Mouse (Mus musculus) NIH3T3 (cell line): ENCODE measurements at regions not wholly inside any gene's neighbourhood (a gene's known extent, or its start where the extent isn't known, plus 50 kb on each side); places are given as distances from the start of the nearest gene placed in this dataset.

Source experiments
- DNase-seq: peaks from one replicate; pipeline ENCODE4 v3.0.0-alpha.2; 2012; ENCODE audit warnings: low read depth

GRCm38 (mm10) chr5:64401737-64402136, 245.6 kb downstream of the Tbc1d1 start:
- no peak for DNase-seq

GRCm38 (mm10) chr5:64403077-64403981, 247.2 kb downstream of the Tbc1d1 start:
- no peak for DNase-seq

- DNase-seq, result no peak
Measured at GRCm38 (mm10) chr5:64403982-64404345, 247.9 kb downstream of the Tbc1d1 start.

DNA sequence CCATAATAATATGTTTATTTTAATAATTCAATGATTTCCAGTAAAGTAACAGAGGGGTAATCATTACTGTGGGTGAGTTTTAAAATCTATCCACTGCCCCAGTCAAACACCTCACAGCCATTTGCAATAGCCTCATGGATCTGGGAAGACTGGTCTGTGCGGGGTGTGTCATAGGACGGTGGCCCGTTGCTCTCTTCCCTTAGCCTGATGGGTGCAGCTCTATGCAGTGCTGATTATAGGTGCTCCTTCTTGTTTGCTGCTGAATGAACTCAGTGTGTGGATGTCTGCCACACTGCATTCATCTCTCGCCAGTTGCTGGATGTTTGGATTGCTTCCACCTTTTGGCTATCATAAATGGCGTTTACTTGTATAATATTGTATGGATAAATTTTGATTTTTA, 248.4 kb downstream of the Tbc1d1 start:
- no peak for DNase-seq

DNA sequence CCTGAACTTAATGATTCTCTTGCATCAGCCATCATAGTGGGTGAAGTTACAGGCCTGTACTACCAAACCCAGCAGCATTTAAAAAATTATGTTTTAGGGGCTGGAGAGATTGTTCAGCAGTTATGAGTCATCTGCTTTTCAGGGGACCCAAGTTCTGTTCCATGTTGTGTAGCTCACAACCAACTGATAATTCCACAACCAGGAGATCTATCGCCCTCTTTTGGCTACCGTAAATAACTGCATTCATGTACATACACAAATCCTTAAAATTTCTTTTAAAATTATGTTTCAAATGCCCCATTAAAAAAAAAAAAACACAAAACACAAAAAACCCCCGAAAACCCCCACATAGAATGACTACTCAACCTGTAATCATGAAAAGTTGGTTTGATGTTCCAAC, 252.8 kb downstream of the Tbc1d1 start:
- DNase-seq, result no peak

- no peak for DNase-seq
Measured at GRCm38 (mm10) chr5:64410621-64411020, 254.5 kb downstream of the Tbc1d1 start.

DNA sequence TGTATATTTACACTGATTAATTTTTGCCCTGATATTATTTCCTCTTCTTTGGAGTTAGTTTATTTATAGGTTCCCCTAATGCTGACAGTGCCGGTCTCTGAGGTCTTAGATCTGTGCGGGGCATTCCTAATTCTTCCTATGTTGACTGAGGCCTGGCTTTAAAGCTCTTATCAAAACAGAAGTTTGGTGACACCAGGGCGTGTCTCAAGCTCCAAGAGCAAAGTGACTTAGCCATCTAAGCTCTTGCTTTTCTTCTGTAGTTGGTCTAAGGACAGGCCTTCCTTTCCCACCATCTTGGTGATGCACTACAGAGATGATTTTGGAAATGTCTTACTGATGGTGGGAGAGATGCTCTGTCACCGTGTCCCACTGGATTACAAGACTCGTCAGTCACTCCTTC, 258.4 kb downstream of the Tbc1d1 start:
- no peak for DNase-seq

DNA sequence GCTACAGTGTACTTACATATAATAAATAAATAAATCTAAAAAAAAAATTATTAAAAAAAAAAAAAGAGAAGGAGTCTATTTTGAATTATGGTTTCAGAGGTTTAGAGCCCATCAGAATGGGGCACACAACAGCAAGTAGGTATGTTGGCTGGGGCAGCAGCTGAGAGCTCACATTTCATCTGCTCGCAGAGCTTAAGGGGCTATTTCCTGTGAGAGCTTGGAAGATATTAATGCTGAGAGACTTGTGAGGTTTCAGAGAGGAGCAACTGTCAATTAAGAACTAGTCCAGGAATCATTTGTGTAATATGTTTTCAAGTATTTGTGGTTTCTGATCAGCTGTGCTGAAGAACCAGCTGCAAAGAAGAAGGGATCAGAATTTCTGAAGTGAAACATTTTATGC, 263.3 kb downstream of the Tbc1d1 start:
- no peak for DNase-seq

DNA sequence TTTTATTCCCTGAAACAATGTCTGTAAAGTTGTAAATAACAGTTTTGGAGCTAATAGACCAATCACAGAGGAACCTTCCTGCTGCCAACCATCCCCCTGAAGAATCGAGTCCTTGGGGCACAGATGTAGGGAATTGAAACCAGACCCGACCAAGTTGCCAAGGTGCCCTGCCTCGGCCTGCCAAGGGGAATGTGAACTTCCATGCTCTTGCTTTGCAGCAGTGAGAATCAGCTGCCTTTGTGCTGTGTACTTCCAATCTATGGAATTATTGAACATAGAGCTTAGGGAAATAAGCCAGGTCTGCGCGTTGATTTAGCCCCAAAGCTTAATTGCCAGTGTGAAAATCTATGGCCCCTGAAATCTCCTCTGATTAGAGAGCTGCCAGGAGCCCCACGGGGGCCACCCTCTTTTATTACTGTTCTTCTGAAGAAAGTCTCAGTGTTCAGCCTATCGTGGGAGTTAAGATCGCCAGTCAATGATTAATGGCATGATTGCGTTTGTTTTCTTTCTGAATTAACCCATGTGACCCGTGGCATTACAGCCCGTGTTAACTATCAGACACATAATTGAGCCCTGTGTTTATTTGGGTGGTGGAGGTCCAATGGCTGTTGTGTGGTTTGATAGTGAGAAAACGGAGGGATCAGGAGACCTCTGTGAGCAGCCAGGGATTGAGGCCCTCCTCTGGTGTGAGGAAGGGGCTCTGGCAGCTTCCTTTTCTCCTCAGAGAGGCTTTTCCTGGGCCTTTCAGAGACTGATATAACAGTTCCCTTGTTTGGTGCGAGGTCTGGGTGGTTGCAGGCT, 266.9 kb downstream of the Tbc1d1 start:
- DNase-seq, result peak; percentile 33

- DNase-seq, result no peak
Measured at GRCm38 (mm10) chr5:64428822-64429221, 272.7 kb downstream of the Tbc1d1 start.

DNA sequence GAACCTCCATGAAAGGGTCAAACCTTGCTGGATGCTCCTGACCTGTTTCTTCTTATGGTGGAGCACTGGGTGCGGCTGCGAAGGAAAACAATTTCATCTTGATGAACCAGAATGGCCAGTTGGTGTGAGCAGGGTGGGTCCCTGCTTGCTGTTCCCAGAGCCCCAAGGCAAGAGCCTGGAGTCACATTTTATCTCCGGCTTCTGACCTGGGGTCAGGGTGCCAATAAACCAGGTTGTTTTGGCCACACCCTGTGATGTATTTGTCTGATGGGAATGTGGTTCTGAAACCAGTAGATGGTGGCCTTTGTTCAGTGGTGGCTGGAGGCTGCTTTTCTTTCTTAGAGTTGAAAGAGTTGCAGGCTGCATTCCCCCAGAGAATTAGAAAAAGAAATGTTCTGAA, 274.4 kb downstream of the Tbc1d1 start:
- DNase-seq, result no peak

GRCm38 (mm10) chr5:64431624-64432023, 275.5 kb downstream of the Tbc1d1 start:
- DNase-seq, result no peak

DNA sequence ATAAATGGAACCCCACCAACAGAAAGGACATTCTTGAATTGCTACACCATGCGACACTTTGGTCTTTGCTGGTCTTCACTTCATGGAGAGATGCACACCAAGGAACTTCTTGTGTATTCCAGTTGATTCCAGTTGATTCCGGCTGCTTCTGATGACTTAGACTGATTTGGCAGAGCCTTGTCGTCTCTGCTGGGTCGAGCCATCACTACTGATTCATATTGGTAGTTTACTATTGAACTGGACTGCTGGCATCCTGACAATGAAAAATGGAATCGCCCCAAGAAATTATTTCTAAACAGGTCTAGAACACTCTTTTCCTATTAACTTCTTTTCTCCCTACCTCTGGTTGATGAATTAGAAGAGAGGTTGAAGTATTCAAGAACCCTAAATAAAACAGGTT, 277.7 kb downstream of the Tbc1d1 start:
- peak; percentile 53 for DNase-seq

GRCm38 (mm10) chr5:64435491-64435890, 279.4 kb downstream of the Tbc1d1 start:
- no peak for DNase-seq

DNA sequence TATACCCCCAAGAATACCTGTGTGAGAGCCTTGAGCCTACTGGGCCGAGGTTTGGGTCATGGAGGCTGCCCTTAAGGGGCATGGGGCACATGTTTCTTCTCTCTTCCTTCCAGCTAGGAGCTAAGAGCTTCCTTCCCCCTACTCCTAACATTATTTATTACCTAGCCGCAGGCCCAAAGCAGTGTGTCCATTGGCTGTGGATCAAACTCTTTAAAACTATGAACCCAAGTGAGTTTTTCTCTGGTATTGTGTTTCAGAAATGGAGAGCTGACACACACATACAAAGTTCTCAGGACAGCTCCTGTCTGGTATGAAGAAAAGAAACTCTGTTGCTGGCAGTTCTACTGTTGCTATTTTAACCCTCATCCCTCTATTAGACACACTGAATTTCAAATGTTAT, 279.9 kb downstream of the Tbc1d1 start:
- DNase-seq, result no peak

GRCm38 (mm10) chr5:64437720-64438119, 281.6 kb downstream of the Tbc1d1 start:
- DNase-seq, result peak; percentile 61

- no peak for DNase-seq
Measured at GRCm38 (mm10) chr5:64438446-64439134, 282.5 kb downstream of the Tbc1d1 start.

DNA sequence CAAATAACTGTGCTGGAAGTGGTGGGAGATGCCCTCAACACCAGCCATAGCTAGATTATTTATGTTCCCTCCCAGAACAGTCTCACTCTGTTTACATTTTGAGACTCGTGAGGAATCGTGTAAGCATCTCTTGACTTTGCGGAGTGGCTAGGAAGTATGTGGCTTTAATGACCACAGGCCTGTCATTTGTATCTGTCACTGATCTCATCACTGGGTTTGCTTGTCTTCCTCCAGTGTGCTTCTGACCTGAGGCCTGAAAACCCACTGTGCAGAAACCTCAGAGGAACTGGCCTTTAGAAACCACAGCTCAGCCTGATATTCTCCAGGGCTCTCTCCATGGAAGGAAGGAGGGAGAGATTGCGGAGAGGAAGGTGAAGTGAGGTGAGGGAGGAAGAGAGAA, 291.7 kb downstream of the Tbc1d1 start:
- no peak for DNase-seq

DNA sequence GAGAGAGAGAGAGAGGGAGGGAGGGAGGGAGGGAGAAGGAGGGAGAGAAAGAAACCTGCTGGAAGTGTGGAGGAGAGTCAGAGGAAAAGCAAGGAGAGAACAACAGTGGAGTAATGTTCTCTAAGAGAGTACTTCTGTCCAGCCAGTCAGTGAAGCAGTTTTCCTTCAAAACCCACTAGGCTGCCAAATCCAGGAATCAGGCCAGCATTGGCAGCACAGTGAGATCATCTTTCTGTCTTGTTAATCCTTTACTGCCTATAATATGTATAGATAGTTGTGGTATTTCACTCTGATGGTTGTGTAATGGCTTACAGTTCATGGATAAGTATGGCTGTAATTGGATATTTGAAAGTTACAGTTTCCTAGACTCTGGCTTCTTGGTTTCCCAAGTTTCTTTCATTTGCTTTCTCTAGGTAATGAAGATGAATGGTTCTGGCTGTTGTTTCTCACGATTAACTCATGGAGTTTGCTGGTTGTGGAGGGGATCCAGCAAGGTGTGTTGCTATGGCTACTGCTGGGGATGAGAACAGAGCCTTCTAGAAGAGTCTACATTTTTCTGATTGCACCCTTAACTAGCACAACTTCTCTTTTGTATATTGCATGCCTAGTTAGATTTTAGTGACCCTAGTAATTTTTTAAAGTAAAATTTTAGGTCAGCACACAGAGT, 296.7 kb downstream of the Tbc1d1 start:
- DNase-seq, result peak; percentile 89

- DNase-seq, result no peak
Measured at GRCm38 (mm10) chr5:64459807-64460206, 303.7 kb downstream of the Tbc1d1 start.

DNA sequence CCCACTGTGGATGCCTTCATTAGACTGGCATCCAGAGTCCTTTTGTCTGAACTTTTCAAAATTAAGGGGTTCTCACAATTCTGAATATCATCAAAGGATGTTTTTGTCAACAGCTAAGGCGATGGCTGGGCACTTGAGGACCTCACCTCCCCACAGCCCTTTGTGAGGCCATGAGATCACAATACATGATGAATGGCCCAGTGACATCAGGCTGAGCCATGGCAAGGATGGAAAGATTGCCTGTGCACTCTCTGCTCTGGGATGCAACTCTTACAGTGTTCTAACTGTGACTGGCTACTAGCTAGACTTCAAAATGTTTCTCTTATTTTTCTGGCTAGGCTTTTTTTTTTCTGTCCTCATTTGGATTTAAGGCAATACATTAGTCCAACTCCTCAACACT, 304.8 kb downstream of the Tbc1d1 start:
- DNase-seq, result no peak

- no peak for DNase-seq
Measured at GRCm38 (mm10) chr5:64461592-64461991, 305.5 kb downstream of the Tbc1d1 start.
